Mouse (Mus musculus) liver, embryonic 14.5 days (tissue): ENCODE results near the gene Btbd35f29. TPM values are rescaled to one million over a fixed set of nuclear protein-coding genes. Genes with fewer than 3 reads are reported as not detected.
"Not testable (repeated sequence)": the region's sequence is repeated elsewhere in the genome, so short reads cannot be mapped to it uniquely, and the experiment has no call there.

Source experiments
- ATAC-seq: fragments of 200-750 bp; cut with Nextera tagmentation; 2 replicates; pipeline ENCODE4 v1.8.0; 2017; ENCODE audit warnings: moderate number of reproducible peaks, mild to moderate bottlenecking, moderate library complexity; ENCODE audit not compliant: insufficient read depth
- DNase-seq, 3 experiments: peaks; one replicate each; pipeline ENCODE4 v3.0.0-alpha.2; 2012 to 2013; ENCODE audit warnings: low read depth in 3 of 3, low spot score in 3 of 3
- H3K27ac ChIP-seq: fragments of 300-500 bp; sonication (generic); 2 replicates; pipeline ENCODE4 v1.5.1; 2014; ENCODE audit warnings: moderate library complexity, mild to moderate bottlenecking, control low read depth, inconsistent platforms
- H3K27me3 ChIP-seq: fragments of 300-500 bp; sonication (generic); 2 replicates; pipeline ENCODE4 v1.6.1; 2014; ENCODE audit warnings: mild to moderate bottlenecking, low read length, moderate library complexity; ENCODE audit not compliant: control insufficient read depth, insufficient read depth
- H3K36me3 ChIP-seq: fragments of 300-500 bp; sonication (generic); replicated peaks from 2 replicates; pipeline ENCODE4 v1.6.1; 2014; ENCODE audit warnings: low read depth; ENCODE audit not compliant: control insufficient read depth, insufficient read depth
- H3K4me1 ChIP-seq, 2 experiments: fragments of 200-500 bp in 1 of 2; fragments of 300-500 bp in 1 of 2; sonication (generic) in 1 of 2; replicated peaks; 2 replicates each; pipeline ENCODE4 v1.6.1; 2012 to 2014; ENCODE audit warnings: antibody characterized with exemption in 1 of 2, inconsistent platforms in 1 of 2, low read length in 1 of 2; ENCODE audit not compliant: control insufficient read depth in 2 of 2, insufficient read depth in 2 of 2
- H3K4me2 ChIP-seq: fragments of 300-500 bp; sonication (generic); 2 replicates; pipeline ENCODE4 v1.6.1; 2014; ENCODE audit warnings: low read depth, mild to moderate bottlenecking, control low read depth, moderate library complexity
- H3K4me3 ChIP-seq, 2 experiments: fragments of 200-500 bp in 1 of 2; fragments of 300-500 bp in 1 of 2; sonication (generic) in 1 of 2; 2 replicates each; pipeline ENCODE4 v1.5.1; 2012 to 2014; ENCODE audit warnings: low read depth in 2 of 2, low read length in 2 of 2, mild to moderate bottlenecking in 2 of 2, control low read depth in 1 of 2, inconsistent platforms in 1 of 2, moderate library complexity in 1 of 2; ENCODE audit not compliant: insufficient read depth in 1 of 2
- H3K9ac ChIP-seq: fragments of 300-500 bp; sonication (generic); replicated peaks from 2 replicates; pipeline ENCODE4 v1.6.1; 2014; ENCODE audit warnings: mild to moderate bottlenecking, control low read depth, moderate library complexity
- H3K9me3 ChIP-seq: fragments of 300-500 bp; sonication (generic); 2 replicates; pipeline ENCODE4 v1.6.1; 2016; ENCODE audit warnings: low read length, mixed read lengths; ENCODE audit not compliant: control insufficient read depth
- WGBS: fragments of 180-500 bp; shearing (Covaris S2); extraction: QIAGEN DNeasy Blood & Tissue Kit; methylation state at CpG from one replicate; pipeline ENCODE4 v1.1.7; 2014; ENCODE audit not compliant: insufficient replicate concordance; 5-methylcytosine and 5-hydroxymethylcytosine counted together
- polyA plus RNA-seq, 2 experiments: library from polyadenylated mRNA; depleted of rRNA in 1 of 2; stranded (reverse) in 1 of 2; unstranded in 1 of 2; fragments of >200 nt; fragmentation: Nextera tagmentation in 1 of 2; extraction: Ambion mirVana in 1 of 2; gene quantifications; 2 replicates each; pipeline versions ENCODE4 v1.2.1 to v1.2.3; 2012 to 2014

The Btbd35f29 gene
- polyA plus RNA-seq (2012; rRNA removed) (not detected in 2 replicates), polyA plus RNA-seq (2014; fragmentation: Nextera tagmentation; extraction: Ambion mirVana) (not detected in 2 replicates)

GRCm38 (mm10) chrX:31117374-31117773, at the start of gene Btbd35f29:
Btbd35f29 (plus strand) TSS chrX:31117674.
- H3K9ac ChIP-seq, H3K27ac ChIP-seq, DNase-seq, H3K4me3 ChIP-seq, H3K4me1 ChIP-seq, H3K36me3 ChIP-seq, H3K9me3 ChIP-seq, H3K4me2 ChIP-seq, H3K27me3 ChIP-seq, ATAC-seq: not testable (repeated sequence)
- WGBS = no CpG with 5 or more reads among the region's 4 CpGs

DNA sequence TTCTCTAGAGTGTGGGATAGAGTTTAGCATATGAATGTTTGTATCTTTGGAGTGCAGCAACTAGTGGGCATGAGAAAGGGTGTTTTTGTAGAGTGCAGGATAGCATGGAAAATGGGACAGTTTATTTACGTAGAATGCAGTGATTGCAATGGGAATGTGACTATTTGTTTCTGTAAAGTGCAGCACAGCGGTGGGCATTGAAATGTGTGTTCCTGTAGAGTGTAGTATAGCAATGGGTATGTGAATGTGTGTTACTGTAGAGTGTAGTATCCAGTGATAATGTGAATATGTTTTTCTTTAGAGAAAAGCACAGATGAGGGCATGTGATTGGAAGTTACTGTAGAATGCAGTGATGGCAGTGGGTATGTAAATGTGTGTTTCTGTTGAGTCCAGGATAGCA, 23.9 kb downstream of the Btbd35f29 start:
- H3K4me3 ChIP-seq, H3K9ac ChIP-seq, H3K9me3 ChIP-seq, H3K27me3 ChIP-seq, H3K27ac ChIP-seq, H3K4me2 ChIP-seq, H3K36me3 ChIP-seq, H3K4me1 ChIP-seq, ATAC-seq, DNase-seq: not testable (repeated sequence)
- WGBS = 61% methylated on average over 2 of the region's 2 CpGs

- not testable (repeated sequence) for H3K9me3 ChIP-seq, H3K9ac ChIP-seq, H3K4me2 ChIP-seq, DNase-seq, H3K4me1 ChIP-seq, H3K36me3 ChIP-seq, H3K27me3 ChIP-seq, ATAC-seq, H3K4me3 ChIP-seq, H3K27ac ChIP-seq
Observed at GRCm38 (mm10) chrX:31145144-31145543, 27.7 kb downstream of the Btbd35f29 start.

- not testable (repeated sequence) for ATAC-seq
Observed at GRCm38 (mm10) chrX:31145835-31146234, 28.4 kb downstream of the Btbd35f29 start.

DNA sequence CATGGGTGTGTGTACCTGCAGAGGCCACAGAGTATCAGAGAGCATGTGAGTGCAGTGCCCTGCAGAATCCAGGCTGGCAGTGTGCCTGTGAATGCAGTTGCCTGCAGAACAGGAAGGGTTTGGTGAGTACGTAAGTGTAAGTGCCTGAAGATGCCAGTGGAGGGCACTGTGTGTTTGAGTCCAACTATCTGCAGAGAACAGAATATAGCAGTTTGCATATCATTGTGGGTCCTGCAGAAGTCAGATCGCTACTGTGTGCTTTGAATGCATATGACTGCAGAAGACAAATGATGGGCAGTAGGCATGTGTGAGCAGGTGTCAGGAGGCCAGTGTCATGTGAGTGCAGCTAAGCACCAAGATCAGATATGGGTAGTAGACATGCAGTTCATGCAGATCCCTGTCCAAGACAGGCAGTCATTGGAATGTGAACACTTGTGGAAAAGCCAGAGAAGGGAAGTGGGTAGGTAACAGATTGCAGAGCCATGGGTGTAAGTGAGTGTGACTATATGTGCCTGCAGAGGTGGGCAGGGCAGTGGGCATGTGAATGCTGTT, 41.1 kb downstream of the Btbd35f29 start:
- H3K4me3 ChIP-seq, H3K27me3 ChIP-seq, H3K36me3 ChIP-seq, H3K4me2 ChIP-seq, DNase-seq, H3K4me1 ChIP-seq, H3K9ac ChIP-seq, H3K27ac ChIP-seq, ATAC-seq, H3K9me3 ChIP-seq: not testable (repeated sequence)
- WGBS = 54% methylated on average over 2 of the region's 2 CpGs

More at GRCm38 (mm10) chrX:31145835-31146234, 28.4 kb downstream of the Btbd35f29 start:
- not testable (repeated sequence) for H3K36me3 ChIP-seq, H3K9ac ChIP-seq, DNase-seq, H3K9me3 ChIP-seq, H3K4me3 ChIP-seq, H3K27me3 ChIP-seq, H3K4me2 ChIP-seq, H3K27ac ChIP-seq, H3K4me1 ChIP-seq
- 57% methylated on average over 1 of the region's 1 CpGs for WGBS

DNA sequence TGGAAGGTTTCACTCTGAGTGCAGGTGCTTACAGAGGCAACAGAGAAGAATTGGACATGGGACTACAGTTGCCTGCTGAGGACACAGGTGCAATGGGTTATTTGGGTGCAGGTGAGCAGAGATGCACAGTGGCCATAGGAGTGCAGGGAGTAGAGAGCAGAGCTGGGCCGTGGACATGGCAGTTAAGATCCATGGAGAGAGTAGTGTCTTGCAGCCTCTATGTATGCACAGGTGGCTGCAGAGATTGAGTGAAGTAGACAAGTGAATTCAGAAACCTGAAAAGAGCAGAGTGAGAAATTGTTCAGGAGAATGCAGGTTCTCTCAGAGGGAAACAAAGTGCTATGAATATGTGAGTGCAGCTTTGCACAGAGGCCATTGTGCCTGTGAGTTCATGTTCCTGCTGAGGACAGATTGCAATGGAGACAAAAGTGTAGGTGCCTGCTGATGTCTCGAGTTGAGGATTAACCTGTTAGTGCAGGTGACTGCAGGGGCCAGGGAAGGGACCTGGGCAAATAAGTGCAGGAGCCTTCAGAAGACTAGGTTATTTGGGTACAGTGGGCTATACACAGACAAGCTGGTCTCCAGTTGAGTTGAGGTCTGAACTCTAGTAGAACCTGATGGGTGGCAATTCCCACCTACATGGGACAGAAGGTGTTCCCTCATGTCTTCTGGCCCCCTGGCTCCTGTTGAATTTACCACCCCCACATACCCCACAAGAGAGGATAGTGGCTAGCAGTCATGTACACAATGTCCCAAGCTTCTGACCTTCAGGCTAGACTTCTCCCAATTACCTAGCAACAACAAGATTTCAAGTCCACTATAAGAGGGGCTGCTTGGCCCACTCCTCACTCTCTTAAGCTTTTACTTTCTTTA, 42.2 kb downstream of the Btbd35f29 start:
- not testable (repeated sequence) for H3K27ac ChIP-seq, H3K4me2 ChIP-seq, DNase-seq, H3K4me1 ChIP-seq, H3K27me3 ChIP-seq, H3K4me3 ChIP-seq, H3K36me3 ChIP-seq, H3K9me3 ChIP-seq, H3K9ac ChIP-seq, ATAC-seq
- WGBS = 36% methylated on average over 2 of the region's 2 CpGs

DNA sequence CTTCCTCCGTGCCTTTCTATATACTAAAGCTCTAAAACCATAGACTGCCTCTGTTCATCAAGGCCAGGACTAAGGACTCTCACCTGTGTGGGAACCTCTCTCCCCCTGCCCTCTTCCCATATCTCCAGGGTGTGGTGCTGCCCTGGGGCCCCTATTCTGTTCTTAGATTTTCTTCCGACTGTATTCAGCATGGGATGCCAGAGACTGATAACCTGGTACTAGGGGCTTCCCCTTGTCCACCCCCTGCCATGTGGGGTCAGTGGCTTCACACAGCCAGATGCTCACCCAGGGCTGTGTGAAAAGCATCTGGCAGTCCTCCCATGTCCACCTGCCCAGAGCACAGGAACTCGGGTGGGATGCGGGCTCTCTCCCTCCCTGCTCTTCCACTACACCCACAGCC, 43.1 kb downstream of the Btbd35f29 start:
- H3K27me3 ChIP-seq, ATAC-seq, DNase-seq, H3K4me3 ChIP-seq, H3K36me3 ChIP-seq, H3K9me3 ChIP-seq, H3K9ac ChIP-seq, H3K4me2 ChIP-seq, H3K4me1 ChIP-seq, H3K27ac ChIP-seq: not testable (repeated sequence)
- WGBS = 68% methylated on average over 4 of the region's 4 CpGs

GRCm38 (mm10) chrX:31162638-31163037, 45.2 kb downstream of the Btbd35f29 start:
- DNase-seq, H3K9ac ChIP-seq, H3K4me1 ChIP-seq, H3K4me2 ChIP-seq, H3K9me3 ChIP-seq, H3K36me3 ChIP-seq, H3K27me3 ChIP-seq, H3K27ac ChIP-seq, H3K4me3 ChIP-seq, ATAC-seq: not testable (repeated sequence)
- WGBS = 52% methylated on average over 3 of the region's 3 CpGs
